Mouse (Mus musculus): ENCODE measurements around the gene Dnajc22.

Gene Dnajc22

GRCm38 (mm10) chr15:99116539-99116938 is 23.6 kb downstream of the Dnajc22 start:
- DNase-seq = no peak

DNA sequence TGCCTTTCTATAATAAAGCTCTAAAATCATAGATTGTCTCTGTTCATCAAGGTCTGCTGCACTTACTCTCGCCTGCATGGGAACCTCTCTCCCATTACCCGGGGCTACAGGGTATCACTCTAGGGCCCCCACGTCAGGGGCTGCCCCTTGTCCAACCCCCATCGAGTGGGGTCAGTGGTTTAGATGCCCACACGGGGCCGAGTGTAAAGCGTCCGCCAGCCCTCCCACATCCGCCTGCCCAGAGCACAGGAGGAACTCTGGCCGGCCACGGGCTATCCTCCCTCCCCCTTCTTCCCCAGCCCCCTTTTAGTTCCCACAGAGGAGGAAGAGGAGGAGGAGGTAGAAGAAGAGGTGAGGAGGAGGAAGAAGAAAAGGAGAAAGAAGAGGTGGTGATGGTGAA is 27.8 kb downstream of the Dnajc22 start:
- DNase-seq = no peak

DNA sequence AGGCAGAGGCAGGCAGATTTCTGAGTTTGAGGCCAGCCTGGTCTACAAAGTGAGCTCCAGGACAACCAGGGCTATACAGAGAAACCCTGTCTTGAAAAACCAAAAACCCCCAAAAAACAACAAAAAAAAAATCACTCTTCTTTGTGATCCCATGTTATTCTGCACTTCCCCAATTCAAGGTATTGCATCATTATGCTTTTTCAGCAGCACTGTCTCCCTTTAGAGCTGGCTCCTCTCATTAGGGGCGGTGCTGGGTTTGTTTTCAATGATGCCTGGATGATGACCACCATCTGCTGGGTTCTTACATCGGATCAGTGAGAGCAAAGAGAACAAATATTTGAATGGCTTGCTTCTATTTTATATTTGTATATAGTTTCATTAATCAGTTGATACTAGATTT is 29.7 kb downstream of the Dnajc22 start:
- DNase-seq = no peak

GRCm38 (mm10) chr15:99125711-99126080 is 32.7 kb downstream of the Dnajc22 start, which contains the start of gene Spats2:
Spats2 (plus strand) TSS chr15:99125916.
- no peak for DNase-seq

DNA sequence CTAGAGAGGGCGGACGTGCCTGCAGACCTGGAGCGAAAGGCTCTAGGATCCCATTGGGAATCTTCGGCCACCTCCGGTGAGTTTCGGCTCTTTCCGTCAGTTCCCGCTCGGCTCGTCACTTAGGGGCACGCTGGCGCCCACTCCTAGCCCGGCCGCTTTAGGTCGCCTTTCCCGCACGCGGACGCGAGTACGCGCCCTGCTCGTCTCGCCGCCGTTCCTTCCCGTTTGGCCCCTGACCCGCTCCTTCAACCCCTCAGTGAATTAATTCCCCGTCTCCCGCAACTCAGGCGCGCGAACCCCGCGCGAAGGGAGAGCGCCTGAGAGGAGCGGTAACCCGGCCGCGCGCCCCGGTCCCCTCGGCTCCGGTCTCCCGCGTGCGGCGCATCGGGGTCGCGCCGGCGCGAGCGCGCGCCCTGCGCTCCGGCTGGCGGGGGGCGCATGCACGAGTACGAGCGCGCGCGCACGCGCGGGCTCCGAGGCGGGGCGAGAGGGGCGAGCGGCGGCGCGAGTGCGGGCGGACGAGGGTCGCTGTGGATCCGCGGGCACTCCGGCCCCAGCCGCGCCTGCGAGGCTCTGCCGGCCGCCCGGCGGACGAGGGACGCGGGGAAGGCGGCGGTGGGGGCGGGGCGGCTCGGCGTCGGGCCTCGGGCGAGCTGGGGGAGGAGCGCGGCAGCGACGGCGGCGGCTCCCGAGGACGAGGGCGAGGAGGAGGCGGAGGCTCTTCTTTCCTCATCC is 33.3 kb downstream of the Dnajc22 start:
- peak; percentile 90 for DNase-seq

- peak; percentile 27 for DNase-seq
These were observed 33.9 kb downstream of the Dnajc22 start for GRCm38 (mm10) chr15:99126816-99127365.

GRCm38 (mm10) chr15:99127851-99128522 is 35.0 kb downstream of the Dnajc22 start:
- no peak for DNase-seq

GRCm38 (mm10) chr15:99129441-99129840 is 36.5 kb downstream of the Dnajc22 start:
- DNase-seq = no peak

DNA sequence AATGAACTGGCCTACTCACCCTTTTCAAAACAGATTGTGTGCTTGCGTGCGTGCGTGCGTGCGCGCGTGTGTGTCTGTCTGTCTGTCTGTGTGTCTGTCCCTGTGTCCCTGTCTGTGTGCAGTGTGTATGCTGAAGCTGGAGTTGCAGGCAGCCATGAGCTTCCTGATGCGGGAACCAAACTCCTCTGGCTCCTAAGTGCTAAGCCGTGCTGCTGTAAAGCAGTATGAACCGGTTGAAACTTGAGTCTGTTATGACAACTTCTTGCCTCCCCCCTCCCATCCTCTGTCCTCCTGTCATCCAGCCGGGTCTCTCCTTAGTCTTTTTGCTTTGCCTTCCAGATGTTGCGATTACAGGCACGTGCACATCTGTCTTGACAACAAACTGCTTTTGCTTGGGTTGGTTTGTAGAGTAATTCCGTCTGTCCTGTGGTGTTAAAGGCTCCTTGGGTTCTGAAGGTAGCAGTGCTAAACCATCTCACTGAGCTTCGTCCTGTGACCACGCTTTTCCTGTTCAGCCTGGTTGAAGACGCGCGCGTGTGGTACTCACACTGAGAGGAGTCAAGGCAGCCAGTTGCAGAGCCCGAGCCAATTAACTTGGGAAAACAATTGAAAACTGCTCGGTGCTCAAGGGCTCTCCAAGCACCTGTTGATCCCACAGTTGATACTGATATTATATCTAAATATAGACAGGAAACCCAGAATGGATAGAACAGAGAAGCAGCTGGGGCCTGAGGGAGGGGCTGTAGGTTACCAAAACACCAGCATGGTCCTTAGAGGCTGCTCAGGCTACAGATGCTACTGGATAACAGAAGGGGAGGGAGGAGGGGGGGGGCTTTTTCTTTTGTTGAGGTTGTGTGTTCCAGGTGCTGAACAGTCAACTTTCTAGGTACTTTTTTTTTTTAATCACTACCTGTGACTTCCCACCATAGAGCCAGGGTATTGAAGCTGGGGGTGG is 37.3 kb downstream of the Dnajc22 start:
- DNase-seq = no peak

- DNase-seq = no peak
These were observed 45.4 kb downstream of the Dnajc22 start for GRCm38 (mm10) chr15:99138389-99138788.

- DNase-seq = peak; percentile 37
These were observed 46.7 kb downstream of the Dnajc22 start for GRCm38 (mm10) chr15:99139669-99140068.

GRCm38 (mm10) chr15:99150516-99150915 is 57.5 kb downstream of the Dnajc22 start:
- no peak for DNase-seq

DNA sequence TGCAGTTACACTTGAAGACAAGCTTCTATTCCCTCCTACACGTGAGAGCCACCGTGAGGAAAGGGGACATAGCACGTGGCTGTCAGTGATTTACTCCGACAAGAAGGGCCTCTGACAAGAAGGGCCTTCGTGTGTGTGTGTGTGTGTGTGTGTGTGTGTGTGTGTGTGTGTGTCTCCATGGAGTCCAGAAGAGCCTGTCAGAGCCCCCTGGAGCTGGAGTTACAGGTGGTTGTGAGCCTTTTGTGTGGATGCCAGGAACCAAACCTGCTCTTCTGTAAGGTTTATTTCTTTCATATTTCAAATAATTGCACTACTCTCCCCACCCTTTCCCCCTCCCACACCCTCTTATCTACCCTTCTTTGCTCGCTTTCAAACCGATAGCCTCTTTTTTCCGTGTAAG is 58.4 kb downstream of the Dnajc22 start:
- no peak for DNase-seq

DNA sequence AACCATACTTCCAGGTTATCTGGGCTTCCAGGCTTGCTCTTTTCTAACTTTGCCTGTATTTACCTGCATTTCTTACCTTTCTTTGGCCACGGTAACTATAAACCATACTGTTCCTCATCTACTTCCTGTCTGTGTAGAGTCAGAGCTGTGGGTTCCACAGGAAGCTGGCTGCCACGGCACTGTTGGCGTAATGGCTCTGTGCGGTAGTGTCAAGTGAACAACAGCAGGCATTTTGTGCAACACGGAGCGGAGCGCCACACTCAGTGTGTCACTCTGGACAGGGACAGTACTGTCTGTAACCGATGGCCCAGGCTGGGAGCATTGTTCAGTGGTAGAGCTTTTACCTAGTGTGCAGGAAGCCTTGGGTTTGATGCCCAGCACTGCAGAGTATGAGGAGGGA is 60.5 kb downstream of the Dnajc22 start:
- DNase-seq = no peak

All from kidney, adult 18-20 months (tissue).